Mouse (Mus musculus) splenic B cell, adult 2 months (primary cell): ENCODE measurements at regions not wholly inside any gene's neighbourhood (a gene's known extent, or its start where the extent isn't known, plus 50 kb on each side); places are given as distances from the start of the nearest gene placed in this dataset.

ENCODE experiments used
- DNase-seq: peaks from one replicate; pipeline ENCODE4 v3.0.0-alpha.2; 2011; ENCODE audit warnings: low read depth, low spot score
- H3K27me3 ChIP-seq: 2 replicates; pipeline ENCODE4 v1.6.1; 2012; ENCODE audit warnings: mild to moderate bottlenecking, low read length, moderate library complexity, mixed read lengths; ENCODE audit not compliant: control insufficient read depth, poor library complexity, insufficient read depth, severe bottlenecking
- H3K36me3 ChIP-seq: 2 replicates; pipeline ENCODE4 v1.6.1; 2012; ENCODE audit warnings: mild to moderate bottlenecking, low read length, moderate library complexity, mixed read lengths; ENCODE audit not compliant: control insufficient read depth, poor library complexity, insufficient read depth, severe bottlenecking

DNA sequence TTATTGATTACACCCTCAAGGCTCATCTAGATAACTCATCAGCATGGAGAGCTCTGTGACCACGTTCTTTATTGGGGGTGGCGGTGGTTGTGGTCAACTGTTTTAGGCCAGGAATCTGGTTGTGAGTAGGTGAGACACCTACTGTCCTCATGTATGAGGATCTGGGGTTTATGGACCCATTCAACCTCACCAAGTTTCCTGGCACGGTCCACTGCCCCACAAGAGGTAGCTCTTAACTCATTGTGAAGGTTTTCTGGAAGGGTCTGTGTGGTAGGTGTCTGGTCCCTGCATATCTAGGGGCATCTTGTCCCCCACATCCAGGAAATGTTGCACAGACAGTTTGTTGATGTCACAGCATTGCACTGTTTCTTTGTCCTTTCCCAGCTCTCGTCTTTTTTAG lies 58.7 kb upstream of the Dnah5 start:
- no peak for DNase-seq
- no peaks in the 10 kb centered on the region for H3K27me3 ChIP-seq
- no peaks in the 10 kb centered on the region for H3K36me3 ChIP-seq

- Histone ChIP-seq H3K36me3 (no peaks in the 10 kb centered on the region), H3K27me3 (0 out of 2 replicates have a peak, but pooled peaks cover 2% of the 10 kb centered on the region)
- no peak for DNase-seq
These were observed 51.9 kb upstream of the Dnah5 start for GRCm38 (mm10) chr15:28151678-28152077.
